Mouse (Mus musculus): Measurements from ENCODE around the gene Gpr3.

- TF ChIP-seq CTCF (IDR thresholded peaks at IDR 0.05; ENCODE audit: low read depth, low read length) (no peak), EP300 (IDR thresholded peaks at IDR 0.05; ENCODE audit: insufficient read depth, low read depth, low read length) (no peak)
These were observed 36.2 kb downstream of the Gpr3 start for GRCm38 (mm10) chr4:133175998-133176760.

Measured in ES-Bruce4 (cell line).